ENCODE assay signal across 17 mouse cellular contexts in the genomic region with DNA sequence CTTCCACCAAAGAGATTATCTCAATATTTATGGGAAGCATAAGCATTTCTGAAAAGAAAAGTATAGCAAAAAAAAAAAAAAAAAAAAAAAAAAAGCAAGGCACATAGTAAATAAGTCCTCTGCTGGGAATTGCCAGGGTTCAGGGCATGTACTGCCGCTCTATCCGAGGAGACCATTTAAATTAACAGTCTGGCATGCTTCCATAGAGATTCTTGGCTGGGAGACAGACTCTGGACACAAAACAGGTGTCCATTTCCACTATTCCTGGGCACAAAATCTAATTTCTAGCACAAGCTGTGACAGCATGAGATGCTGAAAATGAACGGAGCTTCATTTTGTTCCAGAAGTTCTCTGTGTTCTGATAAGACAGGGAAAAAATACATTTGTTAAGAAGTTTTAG. TPM values are rescaled to one million over a fixed set of nuclear protein-coding genes. Genes with fewer than 3 reads are reported as not detected.
DNase-seq lines count a peak whose midpoint lies in the region; ATAC-seq lines count a peak whose summit lies in the region.
"Had no signal": no experiment of that assay in that cellular context is flagged by ENCODE, and none has a peak within 500 bp of the region (broad histone marks: within the 10 kb centered on the region; RNA-seq: fewer than 3 reads in every experiment).

No protein-coding gene starts in this region.

- no peaks in the 10 kb centered on the region for H3K9me3 ChIP-seq in heart, embryonic 10.5 days
- H3K9me3 ChIP-seq in midbrain, embryonic 14.5 days (ENCODE audit: control insufficient read depth, low read length) = no peaks in the 10 kb centered on the region
- H3K9me3 ChIP-seq in midbrain, embryonic 15.5 days = no peaks in the 10 kb centered on the region
- H3K9me3 ChIP-seq: liver, embryonic 12.5 days had no signal

- no peaks in the 10 kb centered on the region for H3K4me1 ChIP-seq in heart, embryonic 10.5 days
- H3K4me1 ChIP-seq in midbrain, embryonic 14.5 days (ENCODE audit: control insufficient read depth, insufficient read depth, low read length) = no peaks in the 10 kb centered on the region
- H3K4me1 ChIP-seq in midbrain, embryonic 15.5 days = no peaks in the 10 kb centered on the region
- H3K4me1 ChIP-seq: liver, embryonic 12.5 days had no signal

- ATAC-seq in midbrain, embryonic 14.5 days (ENCODE audit: low FRiP score, low TSS enrichment) = no peak
- ATAC-seq in midbrain, embryonic 15.5 days (replicated peaks) = no peak
- ATAC-seq: liver, embryonic 12.5 days; Patski had no signal

- H3K4me3 ChIP-seq in heart, embryonic 10.5 days = no peak overlapping the region
- H3K4me3 ChIP-seq in midbrain, embryonic 14.5 days (replicated peaks; ENCODE audit: low read depth, low read length) = no peak overlapping the region
- no peak overlapping the region for H3K4me3 ChIP-seq in midbrain, embryonic 15.5 days
- H3K4me3 ChIP-seq: left cerebral cortex, adult 2 months; liver, embryonic 12.5 days had no signal

- 61% methylated on average over 3 of the region's 3 CpGs for WGBS in heart, embryonic 10.5 days
- WGBS in midbrain, embryonic 14.5 days = 70% methylated on average over 3 of the region's 3 CpGs
- 56% methylated on average over 3 of the region's 3 CpGs for WGBS in midbrain, embryonic 15.5 days

- no peaks in the 10 kb centered on the region for H3K36me3 ChIP-seq in heart, embryonic 10.5 days
- no peaks in the 10 kb centered on the region for H3K36me3 ChIP-seq in midbrain, embryonic 14.5 days (ENCODE audit: control insufficient read depth, insufficient read depth, low read length)
- H3K36me3 ChIP-seq in midbrain, embryonic 15.5 days (replicated peaks) = no peaks in the 10 kb centered on the region
- H3K36me3 ChIP-seq: liver, embryonic 12.5 days had no signal

- H3K9ac ChIP-seq in midbrain, embryonic 14.5 days (replicated peaks; ENCODE audit: low read length) = no peak overlapping the region
- no peak overlapping the region for H3K9ac ChIP-seq in midbrain, embryonic 15.5 days
- H3K9ac ChIP-seq: liver, embryonic 12.5 days had no signal

- intact Hi-C loops in heart, postnatal 36 days (cut with DNase I) = no loop called here

- H3K27me3 ChIP-seq in heart, embryonic 10.5 days (ENCODE audit: insufficient read depth, poor library complexity, severe bottlenecking) = no peaks in the 10 kb centered on the region
- H3K27me3 ChIP-seq in midbrain, embryonic 14.5 days (ENCODE audit: control insufficient read depth, insufficient read depth, low read length) = no peaks in the 10 kb centered on the region
- no peaks in the 10 kb centered on the region for H3K27me3 ChIP-seq in midbrain, embryonic 15.5 days (replicated peaks)
- H3K27me3 ChIP-seq: liver, embryonic 12.5 days; Patski had no signal

- no peak overlapping the region for H3K27ac ChIP-seq in heart, embryonic 10.5 days
- H3K27ac ChIP-seq in midbrain, embryonic 14.5 days (replicated peaks; ENCODE audit: low read depth, low read length) = no peak overlapping the region
- no peak overlapping the region for H3K27ac ChIP-seq in midbrain, embryonic 15.5 days
- H3K27ac ChIP-seq: left cerebral cortex, adult 2 months; liver, embryonic 12.5 days; macrophage had no signal

- no peak overlapping the region for H3K4me2 ChIP-seq in midbrain, embryonic 14.5 days (ENCODE audit: low read length)
- no peak overlapping the region for H3K4me2 ChIP-seq in midbrain, embryonic 15.5 days
- H3K4me2 ChIP-seq: liver, embryonic 12.5 days had no signal

- DNase-seq in heart, adult 11 months = peak; percentile 96
- no peak for DNase-seq in heart, embryonic 10.5 days (ENCODE audit: low spot score)
- peak; percentile 40 for DNase-seq in midbrain, embryonic 14.5 days
- peak; percentile 99 for DNase-seq in cerebellum, adult 9-10 months
- DNase-seq in heart, postnatal 36 days = peak; percentile 41 to 42
- DNase-seq in right cerebral cortex, postnatal 4 days = no peak
- no peak for DNase-seq in kidney, postnatal 10 days
- DNase-seq: adrenal gland, postnatal 36 days; gastrocnemius, postnatal 36 days; kidney, adult 9 months; thymus, postnatal 4 days had no signal

RNA-seq across cellular contexts. Expression of a gene that starts 27.1 kb away (rescaled TPM):
- polyA plus RNA-seq in heart, embryonic 10.5 days (2016; fragmentation: Nextera tagmentation; extraction: Ambion mirVana) = 0.97 and 2.1 TPM in 2 replicates
- polyA plus RNA-seq in midbrain, embryonic 14.5 days (2014; fragmentation: Nextera tagmentation; extraction: Ambion mirVana) = 125 and 138 TPM in 2 replicates
- polyA plus RNA-seq in midbrain, embryonic 15.5 days (2015; fragmentation: Nextera tagmentation; extraction: Ambion mirVana) = 148 and 162 TPM in 2 replicates
- total RNA-seq in heart, postnatal 36 days (2021) = under 1 TPM in 1 of 2 experiments, not detected in 1; 0.83 TPM
- total RNA-seq: gastrocnemius, postnatal 36 days had no signal
- polyA plus RNA-seq: macrophage; Patski; spleen, adult 2 months had no signal

Comparison
In these comparisons a context has a peak if more than half of its experiments do, and no peak if none do; other contexts are left out.
1. DNase-seq: peak in heart, adult 11 months (single experiment), midbrain, embryonic 14.5 days (single experiment), cerebellum, adult 9-10 months (single experiment) and heart, postnatal 36 days (2 of 2); none in heart, embryonic 10.5 days (single experiment), right cerebral cortex, postnatal 4 days (single experiment) and kidney, postnatal 10 days (single experiment).
2. RNA of a gene that starts 27.1 kb away (polyA plus RNA-seq): 148 to 162 TPM in midbrain, embryonic 15.5 days and 125 to 138 TPM in midbrain, embryonic 14.5 days; 0.97 to 2.1 TPM in heart, embryonic 10.5 days; every median in the first group is over 10 times any median in the second.